Comparison of ENCODE assay signal across 8 mouse cellular contexts in genomic region chr1:187448173-187448572, GRCm38 (mm10).
A peak's percentile ranks its signal among the peaks of the same experiment; 100 is the strongest.
DNase-seq lines count a peak whose midpoint lies in the region; ATAC-seq and TF ChIP-seq lines count a peak whose summit lies in the region.
"Had no signal": no experiment of that assay in that cellular context is flagged by ENCODE, and none has a peak within 500 bp of the region (broad histone marks: within the 10 kb centered on the region; RNA-seq: fewer than 3 reads in every experiment).

No protein-coding gene starts in this region.

- peak; percentile 70; the same call in 1 of the 2 replicates for TF ChIP-seq CTCF in small intestine, adult 2 months (IDR thresholded peaks at IDR 0.05; ENCODE audit: extremely low read depth, insufficient read length, insufficient replicate concordance, low read depth, low read length)

- H3K9ac ChIP-seq in intestine, embryonic 14.5 days (ENCODE audit: low read length) = no peak overlapping the region
- H3K9ac ChIP-seq: liver, embryonic 15.5 days had no signal

- no peak for TF ChIP-seq POLR2A in small intestine, adult 2 months (IDR thresholded peaks at IDR 0.05; ENCODE audit: low read depth, low read length)

- no peaks in the 10 kb centered on the region for H3K27me3 ChIP-seq in intestine, embryonic 14.5 days (replicated peaks; ENCODE audit: control insufficient read depth, insufficient read depth, low read length)
- no peaks in the 10 kb centered on the region for H3K27me3 ChIP-seq in small intestine, adult 2 months (ENCODE audit: control insufficient read depth, insufficient read depth, low read length)
- H3K27me3 ChIP-seq: liver, embryonic 15.5 days had no signal

- H3K9me3 ChIP-seq in intestine, embryonic 14.5 days (ENCODE audit: control insufficient read depth, low read length) = no peaks in the 10 kb centered on the region
- H3K9me3 ChIP-seq: liver, embryonic 15.5 days had no signal

- peak; percentile 78 for DNase-seq in adipocyte (ENCODE audit: low spot score)
- peak; percentile 23 for DNase-seq in cerebellum, adult 8-10 months
- peak; percentile 59 to 65 for DNase-seq in frontal cortex, postnatal 25 days (ENCODE audit: low spot score in 2 of 2)
- DNase-seq in intestine, embryonic 14.5 days (ENCODE audit: low spot score) = peak; percentile 85
- peak; percentile 82 for DNase-seq in left cerebral cortex, adult 18-20 months (ENCODE audit: low spot score in 2 of 2)

- no peaks in the 10 kb centered on the region for H3K36me3 ChIP-seq in intestine, embryonic 14.5 days (ENCODE audit: control insufficient read depth, insufficient read depth, low read length)
- H3K36me3 ChIP-seq in small intestine, adult 2 months (ENCODE audit: control insufficient read depth, insufficient read depth, low read length) = no peaks in the 10 kb centered on the region
- H3K36me3 ChIP-seq: liver, embryonic 15.5 days had no signal

- ATAC-seq in intestine, embryonic 14.5 days (replicated peaks; ENCODE audit: low FRiP score, low TSS enrichment, low read depth) = 0 out of 2 replicates have a peak, but pooled peaks have one; percentile 50
- ATAC-seq in megakaryocyte-erythroid progenitor cell, adult 5-6 weeks (replicated peaks; ENCODE audit: low FRiP score, low TSS enrichment, poor library complexity, severe bottlenecking) = peak; percentile 61

- H3K4me2 ChIP-seq in intestine, embryonic 14.5 days (ENCODE audit: low read length) = peak overlapping the region; percentile 7; the same call in 1 of the 2 replicates
- H3K4me2 ChIP-seq: liver, embryonic 15.5 days had no signal

- 7% methylated on average over 6 of the region's 6 CpGs for WGBS in intestine, embryonic 14.5 days
- 18% methylated on average over 6 of the region's 6 CpGs for WGBS in small intestine, adult 2 months

- no peak overlapping the region for H3K27ac ChIP-seq in intestine, embryonic 14.5 days (ENCODE audit: low read depth)
- H3K27ac ChIP-seq in small intestine, adult 2 months (ENCODE audit: insufficient read depth, low read depth, low read length) = no peak overlapping the region
- H3K27ac ChIP-seq: liver, embryonic 15.5 days had no signal

- no peaks in the 10 kb centered on the region for H3K4me1 ChIP-seq in intestine, embryonic 14.5 days (replicated peaks; ENCODE audit: control insufficient read depth, insufficient read depth, low read length)
- H3K4me1 ChIP-seq in small intestine, adult 2 months (ENCODE audit: control insufficient read depth, insufficient read depth, insufficient read length, low read length) = no peaks in the 10 kb centered on the region
- H3K4me1 ChIP-seq: liver, embryonic 15.5 days had no signal

- no peak overlapping the region for H3K4me3 ChIP-seq in intestine, embryonic 14.5 days (ENCODE audit: low read depth, low read length)
- no peak overlapping the region for H3K4me3 ChIP-seq in small intestine, adult 2 months (ENCODE audit: low read depth, low read length)
- H3K4me3 ChIP-seq: liver, embryonic 15.5 days had no signal

Comparison
In these comparisons a context has a peak if more than half of its experiments do, and no peak if none do; other contexts are left out.
1. DNase-seq: peak in every context shown above with its lines; median percentile 85 in intestine, embryonic 14.5 days; 82 in left cerebral cortex, adult 18-20 months; 78 in adipocyte; 62 in frontal cortex, postnatal 25 days; 23 in cerebellum, adult 8-10 months.